Mouse (Mus musculus) liver, embryonic 18 days (tissue): Measurements from ENCODE around the gene Vmn2r89. TPM values are rescaled to one million over a fixed set of nuclear protein-coding genes. Genes with fewer than 3 reads are reported as not detected.

Experiments used
- polyA plus RNA-seq: library from polyadenylated mRNA; depleted of rRNA; stranded (reverse); fragments of >200 nt; gene quantifications from 2 replicates; pipeline ENCODE4 v1.2.3, GENCODE M21; 2012; rRNA removed

The Vmn2r89 gene
- polyA plus RNA-seq = not detected in 2 replicates

GRCm38 (mm10) chr14:51451557-51451956, at the start of gene Vmn2r89:
Gene Vmn2r89, plus strand, starts transcription at chr14:51451857.

DNA sequence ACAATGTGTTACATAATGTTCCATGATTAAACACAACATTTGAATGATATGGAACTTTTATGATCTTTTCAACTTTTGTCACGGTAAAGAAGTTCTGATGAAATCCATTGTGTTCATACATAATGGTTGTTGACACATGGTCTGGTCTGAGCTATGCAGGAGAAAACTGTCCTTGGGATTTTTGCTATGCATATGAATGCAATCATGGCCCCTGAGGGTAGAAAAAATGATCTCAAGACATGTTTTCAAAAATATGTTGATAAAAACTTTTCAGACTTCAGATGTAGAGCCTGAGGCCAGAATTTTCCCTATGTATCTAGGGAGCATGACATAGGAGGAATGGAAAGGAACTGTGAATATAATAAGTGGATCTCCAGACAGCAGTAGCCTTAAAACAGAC, 41.1 kb upstream of the Vmn2r89 start, which contains the start of gene Vmn2r88:
Vmn2r88 (plus strand) TSS at position 301 of the 400 bp plus-strand sequence.

Other genes with a start within 250 kb of the Vmn2r89 start
- gene Ear14, start 248.5 kb upstream of the Vmn2r89 start, polyA plus RNA-seq = not detected in 2 replicates
- not detected in 2 replicates for gene Rnase2a, start 195.7 kb upstream of the Vmn2r89 start, polyA plus RNA-seq
- not detected in 2 replicates for gene Gm7247, start 90.1 kb upstream of the Vmn2r89 start, polyA plus RNA-seq
- gene Vmn2r88, start 41.0 kb upstream of the Vmn2r89 start, polyA plus RNA-seq = not detected in 2 replicates
- 0.06 and 0.08 TPM in 2 replicates for gene Gm5622, start 100.9 kb downstream of the Vmn2r89 start, polyA plus RNA-seq
- gene Gm17175, start 122.2 kb downstream of the Vmn2r89 start, polyA plus RNA-seq = not detected in 2 replicates
- gene Gm17174, start 140.3 kb downstream of the Vmn2r89 start, polyA plus RNA-seq = not detected in 2 replicates
- not detected in 2 replicates for gene Gm17078, start 159.5 kb downstream of the Vmn2r89 start, polyA plus RNA-seq
- not detected in 2 replicates for gene Gm4181, start 183.8 kb downstream of the Vmn2r89 start, polyA plus RNA-seq
- not detected in 2 replicates for gene Gm17079, start 243.6 kb downstream of the Vmn2r89 start, polyA plus RNA-seq